Mouse (Mus musculus): Measurements from ENCODE around the gene Hcfc1. TPM values are rescaled to one million over a fixed set of nuclear protein-coding genes. Genes with fewer than 3 reads are reported as not detected.
A peak's percentile ranks its signal among the peaks of the same experiment; 100 is the strongest.

Hcfc1 gene
- polyA plus RNA-seq, 1 experiment from 2014 or later = 77.2 TPM

GRCm38 (mm10) chrX:73914827-73915703, 51.1 kb downstream of the Hcfc1 start:
- ATAC-seq (replicated peaks; ENCODE audit: insufficient number of reproducible peaks, low FRiP score, low TSS enrichment, low read depth) (peak; percentile 95), DNase-seq (ENCODE audit: low spot score) (peak; percentile 90)
- H3K4me1 ChIP-seq (ENCODE audit: control insufficient read depth, insufficient read depth, low read length) = no peaks in the 10 kb centered on the region
- H3K27ac ChIP-seq (replicated peaks; ENCODE audit: low read depth, low read length) = peak overlapping the region; percentile 48; the same call in 1 of the 2 replicates
- no peaks in the 10 kb centered on the region for H3K36me3 ChIP-seq (replicated peaks; ENCODE audit: control insufficient read depth, insufficient read depth, low read depth, low read length)
- H3K9ac ChIP-seq (replicated peaks; ENCODE audit: low read length) = no peak overlapping the region
- 30% methylated on average over 29 of the region's 31 CpGs for WGBS
- peak overlapping the region; percentile 7; the same call in 1 of the 2 replicates for H3K4me2 ChIP-seq (ENCODE audit: low read depth, low read length)
- no peak overlapping the region; the same call in 1 of the 2 replicates for H3K4me3 ChIP-seq (ENCODE audit: low read depth, low read length)
- H3K9me3 ChIP-seq (replicated peaks; ENCODE audit: control insufficient read depth, low read length) = no peaks in the 10 kb centered on the region
- no peaks in the 10 kb centered on the region for H3K27me3 ChIP-seq (ENCODE audit: control insufficient read depth, insufficient read depth, low read length)

GRCm38 (mm10) chrX:73911588-73911987, 54.6 kb downstream of the Hcfc1 start:
- no peaks in the 10 kb centered on the region for H3K27me3 ChIP-seq (ENCODE audit: control insufficient read depth, insufficient read depth, low read length)
- H3K4me3 ChIP-seq (ENCODE audit: low read depth, low read length) = no peak overlapping the region
- H3K4me1 ChIP-seq (ENCODE audit: control insufficient read depth, insufficient read depth, low read length) = no peaks in the 10 kb centered on the region
- no peaks in the 10 kb centered on the region for H3K36me3 ChIP-seq (replicated peaks; ENCODE audit: control insufficient read depth, insufficient read depth, low read depth, low read length)
- no peak overlapping the region for H3K4me2 ChIP-seq (ENCODE audit: low read depth, low read length)
- H3K9ac ChIP-seq (replicated peaks; ENCODE audit: low read length) = no peak overlapping the region
- H3K9me3 ChIP-seq (replicated peaks; ENCODE audit: control insufficient read depth, low read length) = no peaks in the 10 kb centered on the region
- H3K27ac ChIP-seq (replicated peaks; ENCODE audit: low read depth, low read length) = no peak overlapping the region
- ATAC-seq (replicated peaks; ENCODE audit: insufficient number of reproducible peaks, low FRiP score, low TSS enrichment, low read depth) (no peak), DNase-seq (ENCODE audit: low spot score) (no peak)
- 84% methylated on average over 2 of the region's 2 CpGs for WGBS

GRCm38 (mm10) chrX:73911156-73911555, 55.0 kb downstream of the Hcfc1 start:
- Histone ChIP-seq H3K4me1 (ENCODE audit: control insufficient read depth, insufficient read depth, low read length) (no peaks in the 10 kb centered on the region), H3K9ac (replicated peaks; ENCODE audit: low read length) (0 out of 2 replicates have a peak overlapping the region, but pooled peaks have one; percentile 22), H3K4me3 (ENCODE audit: low read depth, low read length) (no peak overlapping the region), H3K27me3 (ENCODE audit: control insufficient read depth, insufficient read depth, low read length) (no peaks in the 10 kb centered on the region), H3K9me3 (replicated peaks; ENCODE audit: control insufficient read depth, low read length) (no peaks in the 10 kb centered on the region), H3K36me3 (replicated peaks; ENCODE audit: control insufficient read depth, insufficient read depth, low read depth, low read length) (no peaks in the 10 kb centered on the region), H3K27ac (replicated peaks; ENCODE audit: low read depth, low read length) (no peak overlapping the region), H3K4me2 (ENCODE audit: low read depth, low read length) (peak overlapping the region; percentile 34)
- WGBS = 10% methylated on average over 20 of the region's 26 CpGs
- ATAC-seq (replicated peaks; ENCODE audit: insufficient number of reproducible peaks, low FRiP score, low TSS enrichment, low read depth) = no peak
- DNase-seq (ENCODE audit: low spot score) = no peak

GRCm38 (mm10) chrX:73910451-73910850, 55.7 kb downstream of the Hcfc1 start:
- Histone ChIP-seq H3K4me3 (ENCODE audit: low read depth, low read length) (no peak overlapping the region), H3K36me3 (replicated peaks; ENCODE audit: control insufficient read depth, insufficient read depth, low read depth, low read length) (no peaks in the 10 kb centered on the region), H3K4me1 (ENCODE audit: control insufficient read depth, insufficient read depth, low read length) (no peaks in the 10 kb centered on the region), H3K4me2 (ENCODE audit: low read depth, low read length) (no peak overlapping the region), H3K27me3 (ENCODE audit: control insufficient read depth, insufficient read depth, low read length) (no peaks in the 10 kb centered on the region), H3K27ac (replicated peaks; ENCODE audit: low read depth, low read length) (no peak overlapping the region), H3K9ac (replicated peaks; ENCODE audit: low read length) (no peak overlapping the region), H3K9me3 (replicated peaks; ENCODE audit: control insufficient read depth, low read length) (no peaks in the 10 kb centered on the region)
- ATAC-seq (replicated peaks; ENCODE audit: insufficient number of reproducible peaks, low FRiP score, low TSS enrichment, low read depth) = no peak
- no peak for DNase-seq (ENCODE audit: low spot score)

- Histone ChIP-seq H3K36me3 (replicated peaks; ENCODE audit: control insufficient read depth, insufficient read depth, low read depth, low read length) (no peaks in the 10 kb centered on the region), H3K4me3 (ENCODE audit: low read depth, low read length) (no peak overlapping the region), H3K4me1 (ENCODE audit: control insufficient read depth, insufficient read depth, low read length) (no peaks in the 10 kb centered on the region), H3K4me2 (ENCODE audit: low read depth, low read length) (no peak overlapping the region), H3K9me3 (replicated peaks; ENCODE audit: control insufficient read depth, low read length) (no peaks in the 10 kb centered on the region), H3K27me3 (ENCODE audit: control insufficient read depth, insufficient read depth, low read length) (no peaks in the 10 kb centered on the region), H3K27ac (replicated peaks; ENCODE audit: low read depth, low read length) (no peak overlapping the region), H3K9ac (replicated peaks; ENCODE audit: low read length) (no peak overlapping the region)
- DNase-seq (ENCODE audit: low spot score) (no peak), ATAC-seq (replicated peaks; ENCODE audit: insufficient number of reproducible peaks, low FRiP score, low TSS enrichment, low read depth) (no peak)
- WGBS = 75% methylated on average over 1 of the region's 1 CpGs
These were observed 56.1 kb downstream of the Hcfc1 start for GRCm38 (mm10) chrX:73910049-73910448.

GRCm38 (mm10) chrX:73897959-73898358, 68.2 kb downstream of the Hcfc1 start:
- H3K36me3 ChIP-seq (replicated peaks; ENCODE audit: control insufficient read depth, insufficient read depth, low read depth, low read length) = no peaks in the 10 kb centered on the region
- WGBS = 80% methylated on average over 3 of the region's 3 CpGs
- no peaks in the 10 kb centered on the region for H3K27me3 ChIP-seq (ENCODE audit: control insufficient read depth, insufficient read depth, low read length)
- ATAC-seq (replicated peaks; ENCODE audit: insufficient number of reproducible peaks, low FRiP score, low TSS enrichment, low read depth) (no peak), DNase-seq (ENCODE audit: low spot score) (no peak)
- no peak overlapping the region for H3K27ac ChIP-seq (replicated peaks; ENCODE audit: low read depth, low read length)
- no peak overlapping the region for H3K4me2 ChIP-seq (ENCODE audit: low read depth, low read length)
- H3K9me3 ChIP-seq (replicated peaks; ENCODE audit: control insufficient read depth, low read length) = no peaks in the 10 kb centered on the region
- no peaks in the 10 kb centered on the region for H3K4me1 ChIP-seq (ENCODE audit: control insufficient read depth, insufficient read depth, low read length)
- H3K9ac ChIP-seq (replicated peaks; ENCODE audit: low read length) = no peak overlapping the region
- no peak overlapping the region for H3K4me3 ChIP-seq (ENCODE audit: low read depth, low read length)

GRCm38 (mm10) chrX:73895719-73896118, 70.4 kb downstream of the Hcfc1 start, which contains the start of gene L1cam:
TSS of gene L1cam (minus strand) at chrX:73896105.
- H3K9ac ChIP-seq (replicated peaks; ENCODE audit: low read length) = no peak within 1 kb of the TSS
- no peak within 1 kb of the TSS for H3K4me2 ChIP-seq (ENCODE audit: low read depth, low read length)
- no peaks in the 10 kb centered on the region for H3K36me3 ChIP-seq (replicated peaks; ENCODE audit: control insufficient read depth, insufficient read depth, low read depth, low read length)
- no peak within 1 kb of the TSS for H3K4me3 ChIP-seq (ENCODE audit: low read depth, low read length)
- 13% methylated on average over 2 of the region's 2 CpGs for WGBS
- no peaks in the 10 kb centered on the region for H3K27me3 ChIP-seq (ENCODE audit: control insufficient read depth, insufficient read depth, low read length)
- no peaks in the 10 kb centered on the region for H3K4me1 ChIP-seq (ENCODE audit: control insufficient read depth, insufficient read depth, low read length)
- DNase-seq (ENCODE audit: low spot score) (peak; percentile 52), ATAC-seq (replicated peaks; ENCODE audit: insufficient number of reproducible peaks, low FRiP score, low TSS enrichment, low read depth) (no peak)
- no peak within 1 kb of the TSS for H3K27ac ChIP-seq (replicated peaks; ENCODE audit: low read depth, low read length)
- H3K9me3 ChIP-seq (replicated peaks; ENCODE audit: control insufficient read depth, low read length) = no peaks in the 10 kb centered on the region

- 86% methylated on average over 14 of the region's 14 CpGs for WGBS
- Histone ChIP-seq H3K9me3 (replicated peaks; ENCODE audit: control insufficient read depth, low read length) (no peaks in the 10 kb centered on the region), H3K27ac (replicated peaks; ENCODE audit: low read depth, low read length) (no peak overlapping the region), H3K4me3 (ENCODE audit: low read depth, low read length) (no peak overlapping the region), H3K36me3 (replicated peaks; ENCODE audit: control insufficient read depth, insufficient read depth, low read depth, low read length) (no peaks in the 10 kb centered on the region), H3K9ac (replicated peaks; ENCODE audit: low read length) (no peak overlapping the region), H3K4me1 (ENCODE audit: control insufficient read depth, insufficient read depth, low read length) (no peaks in the 10 kb centered on the region), H3K27me3 (ENCODE audit: control insufficient read depth, insufficient read depth, low read length) (no peaks in the 10 kb centered on the region), H3K4me2 (ENCODE audit: low read depth, low read length) (no peak overlapping the region)
- ATAC-seq (replicated peaks; ENCODE audit: insufficient number of reproducible peaks, low FRiP score, low TSS enrichment, low read depth) (no peak), DNase-seq (ENCODE audit: low spot score) (no peak)
These were observed 73.3 kb downstream of the Hcfc1 start for GRCm38 (mm10) chrX:73892833-73893232.

All from embryonic facial prominence, embryonic 11.5 days (tissue).